Mouse (Mus musculus) urinary bladder, postnatal 25 days (tissue): ENCODE data around the gene Med23.
A peak's percentile ranks its signal among the peaks of the same experiment; 100 is the strongest.

Source experiments
- DNase-seq: peaks from one replicate; pipeline ENCODE4 v3.0.0; 2022; ENCODE audit warnings: low spot score

Gene Med23

DNA sequence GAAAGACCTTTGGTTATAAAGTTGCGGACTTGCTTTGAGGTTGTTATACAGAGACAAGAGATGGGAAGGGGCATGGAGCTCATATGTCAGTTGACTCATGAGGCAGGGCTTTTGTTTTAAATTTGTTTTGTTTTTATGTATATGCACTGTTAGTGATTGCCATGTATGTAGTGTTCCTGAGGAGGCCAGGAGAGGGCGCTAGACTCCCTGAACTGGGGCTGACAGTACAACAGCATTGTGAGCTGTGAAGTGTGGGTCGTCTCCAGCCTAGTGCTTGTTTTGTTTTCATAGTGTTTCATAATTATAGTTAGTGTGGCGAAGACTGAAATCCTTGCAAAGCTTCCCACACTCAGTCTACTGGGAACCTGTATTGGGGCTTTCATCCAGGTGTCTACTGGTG, 3.8 kb downstream of the Med23 start:
- no peak for DNase-seq

DNA sequence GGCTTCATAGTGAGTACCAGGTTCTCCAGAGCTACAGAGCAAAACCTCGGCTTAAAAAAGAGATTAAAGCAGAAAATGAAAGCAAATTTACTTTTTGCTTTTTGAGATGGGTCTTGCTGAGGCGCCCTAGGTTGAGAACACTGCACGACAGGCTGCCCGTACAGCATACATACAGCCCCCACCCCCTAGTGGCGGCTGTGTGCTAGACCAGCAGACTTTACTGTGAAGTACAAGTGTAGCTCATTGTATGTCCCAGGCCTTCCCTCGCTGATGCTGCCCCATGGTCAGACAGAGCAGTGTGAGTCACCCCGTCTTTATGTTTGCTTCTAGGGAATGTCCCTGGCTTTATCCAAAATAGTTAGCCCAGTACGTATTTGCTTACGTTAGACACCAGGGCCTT, 16.2 kb downstream of the Med23 start:
- no peak for DNase-seq

DNA sequence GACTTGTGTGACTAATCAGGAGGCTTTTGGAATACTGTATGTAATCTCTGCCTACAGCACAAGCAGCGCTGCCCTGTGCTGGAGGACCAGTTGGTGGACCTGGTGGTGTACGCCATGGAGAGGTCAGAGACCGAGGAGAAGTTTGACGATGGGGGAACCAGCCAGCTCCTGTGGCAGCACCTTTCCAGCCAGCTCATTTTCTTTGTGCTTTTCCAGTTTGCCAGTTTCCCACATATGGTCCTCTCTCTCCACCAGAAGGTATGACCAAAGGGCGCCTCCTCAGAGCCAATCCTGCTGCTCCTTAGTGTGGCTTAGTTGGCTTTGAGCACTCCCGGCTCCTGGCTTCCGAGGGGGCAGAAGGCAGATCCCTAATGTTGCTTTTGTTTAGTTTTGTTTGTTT, 18.6 kb downstream of the Med23 start:
- no peak for DNase-seq

DNA sequence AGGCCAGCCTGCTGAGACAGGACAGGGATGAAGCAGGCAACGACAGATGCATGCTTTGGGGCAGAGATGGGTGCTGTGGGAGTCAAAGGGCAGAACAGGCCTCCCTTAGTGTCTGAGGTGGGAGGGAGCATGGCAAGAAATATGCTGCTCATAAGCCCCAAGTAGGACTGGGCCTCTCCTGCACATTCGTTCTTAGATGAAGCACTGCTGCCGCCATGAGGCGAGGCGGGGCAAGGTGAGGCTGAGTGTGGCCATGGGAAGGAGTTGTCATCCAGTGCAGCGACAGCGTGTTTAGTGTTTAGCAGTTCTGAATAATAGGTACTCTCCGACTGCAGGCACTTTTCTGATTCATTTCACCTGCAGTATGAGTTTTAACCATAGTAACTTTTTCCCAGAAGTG, 26.1 kb downstream of the Med23 start:
- DNase-seq: peak; percentile 22

DNA sequence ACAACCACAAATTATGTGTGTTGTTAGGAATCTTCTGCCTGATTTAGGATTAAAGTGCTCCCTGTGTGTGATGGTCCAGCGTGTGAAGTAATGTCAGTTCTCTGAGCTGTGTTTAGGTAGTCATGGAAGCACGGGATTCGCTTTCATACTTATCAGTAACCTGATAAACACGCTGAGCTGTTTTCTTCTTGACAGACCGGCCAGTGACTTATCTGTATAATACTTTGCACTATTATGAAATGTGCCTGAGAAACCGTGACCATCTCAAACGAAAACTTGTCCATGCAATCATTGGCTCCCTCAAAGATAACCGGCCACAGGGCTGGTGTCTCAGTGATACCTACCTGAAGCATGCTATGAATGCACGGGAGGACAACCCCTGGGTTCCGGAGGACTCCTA, 35.8 kb downstream of the Med23 start:
- DNase-seq: no peak

DNA sequence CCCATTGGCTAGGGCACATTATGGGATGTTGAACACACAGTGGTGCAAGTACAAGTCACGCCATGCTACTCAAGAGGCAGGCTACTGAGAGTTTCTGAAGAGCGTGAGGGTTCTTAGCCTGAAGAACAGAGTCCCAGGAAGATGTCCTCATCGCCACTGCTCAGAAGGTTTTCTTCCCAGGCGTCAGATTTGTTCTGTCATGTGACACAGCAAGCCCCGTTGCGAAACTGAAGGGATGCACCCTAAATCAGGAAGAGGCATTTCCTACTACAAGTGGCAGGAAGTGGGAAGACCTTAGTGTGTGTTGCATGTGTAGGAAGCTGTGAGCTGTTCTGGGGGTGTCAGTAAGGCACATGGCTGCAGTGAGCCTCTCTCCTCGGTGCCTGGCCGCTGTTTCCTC, 41.4 kb downstream of the Med23 start:
- no peak for DNase-seq

DNA sequence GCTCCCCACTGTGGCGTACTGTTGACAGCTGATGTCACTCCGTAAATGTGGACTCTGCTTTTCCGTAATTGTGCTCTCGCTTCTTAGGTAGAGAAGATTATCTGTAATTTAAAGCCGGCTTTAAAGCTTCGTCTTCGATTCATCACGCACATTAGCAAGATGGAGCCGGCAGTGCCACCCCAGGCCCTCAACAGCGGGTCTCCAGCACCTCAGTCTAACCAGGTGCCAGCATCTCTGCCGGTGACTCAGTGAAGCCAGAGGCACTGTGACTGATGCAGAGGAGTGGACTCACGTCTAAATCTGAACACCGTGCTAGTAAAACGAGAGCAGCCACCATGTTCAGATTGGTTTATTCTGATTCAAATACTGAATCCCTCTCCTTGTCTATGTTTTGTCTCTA, 42.8 kb downstream of the Med23 start:
- no peak for DNase-seq

DNA sequence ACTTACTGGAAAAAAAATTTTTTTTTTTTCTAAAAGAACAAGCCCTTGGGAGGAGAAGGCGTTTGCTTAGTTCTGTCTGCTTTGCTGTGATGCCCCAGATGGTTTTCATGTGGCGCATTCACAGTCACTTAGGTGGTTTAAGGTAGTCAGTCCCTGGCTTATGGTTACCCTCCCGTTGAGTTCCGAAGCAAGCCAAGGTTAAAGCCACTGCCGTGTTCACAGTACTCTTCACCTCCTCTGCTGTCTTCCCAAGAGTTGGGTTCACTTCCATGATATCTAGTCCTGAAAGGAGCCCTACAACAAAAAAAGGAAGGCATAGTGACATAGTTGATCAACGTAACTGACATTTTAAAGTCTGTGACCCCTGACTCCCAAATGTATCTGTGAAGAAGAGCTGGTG, 45.7 kb downstream of the Med23 start:
- DNase-seq: no peak

DNA sequence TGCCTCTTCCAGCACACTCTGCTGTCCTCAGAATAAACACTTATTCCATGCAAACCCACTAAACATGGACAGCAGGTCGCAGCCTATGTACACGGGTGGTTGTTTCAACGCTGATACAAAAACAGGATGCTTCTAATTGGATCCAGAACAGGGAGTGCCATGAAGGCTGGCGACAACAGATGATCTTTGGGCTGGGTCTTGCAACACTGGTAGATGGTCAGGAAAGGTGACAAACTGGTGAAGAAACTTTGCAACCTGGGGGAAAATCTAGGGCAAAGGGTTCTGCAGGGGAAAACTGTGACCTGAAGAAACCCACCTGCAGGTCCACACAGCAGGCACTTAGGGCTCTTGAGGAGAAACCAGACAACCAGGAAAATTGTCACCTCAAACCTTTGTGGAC, 53.2 kb downstream of the Med23 start:
- no peak for DNase-seq

DNA sequence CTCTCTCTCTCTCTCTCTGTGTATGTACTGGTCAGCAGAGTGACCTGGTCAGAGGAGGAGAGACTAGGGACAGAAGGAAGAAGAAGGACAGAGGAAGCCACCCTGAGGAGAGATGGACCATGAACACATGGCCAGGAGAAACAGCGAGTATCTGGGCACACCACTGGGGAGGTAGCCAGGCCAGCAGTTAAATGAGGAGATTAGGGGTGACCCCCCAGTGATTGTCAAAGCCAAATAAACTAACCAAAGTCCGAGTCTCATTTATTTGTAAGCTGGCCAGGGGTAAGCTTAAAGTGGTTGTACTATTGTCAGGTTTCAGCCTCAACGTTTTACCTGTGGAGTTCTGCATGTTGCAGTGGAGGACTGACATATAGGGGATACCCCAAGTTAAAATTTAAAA, 54.5 kb downstream of the Med23 start:
- DNase-seq: no peak

DNA sequence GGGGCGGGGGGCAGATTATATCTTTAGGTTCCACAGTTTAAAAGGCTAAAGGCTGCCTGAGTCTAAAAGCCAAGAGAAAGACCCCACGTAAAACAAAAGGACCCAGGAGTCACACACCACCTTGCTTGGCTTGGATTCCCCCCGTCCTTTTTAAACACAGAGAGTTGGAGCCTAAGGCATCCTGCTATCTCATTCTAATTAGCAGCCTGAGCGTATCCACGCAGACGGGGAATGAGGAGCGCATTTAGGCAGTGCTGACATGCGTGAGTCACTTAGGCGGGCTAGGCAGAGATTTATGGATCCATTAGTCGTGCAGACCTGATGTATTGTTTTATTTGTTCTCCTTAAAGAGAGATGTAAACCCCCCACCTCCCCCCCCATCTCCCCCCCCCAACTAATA, 56.6 kb downstream of the Med23 start:
- no peak for DNase-seq

DNA sequence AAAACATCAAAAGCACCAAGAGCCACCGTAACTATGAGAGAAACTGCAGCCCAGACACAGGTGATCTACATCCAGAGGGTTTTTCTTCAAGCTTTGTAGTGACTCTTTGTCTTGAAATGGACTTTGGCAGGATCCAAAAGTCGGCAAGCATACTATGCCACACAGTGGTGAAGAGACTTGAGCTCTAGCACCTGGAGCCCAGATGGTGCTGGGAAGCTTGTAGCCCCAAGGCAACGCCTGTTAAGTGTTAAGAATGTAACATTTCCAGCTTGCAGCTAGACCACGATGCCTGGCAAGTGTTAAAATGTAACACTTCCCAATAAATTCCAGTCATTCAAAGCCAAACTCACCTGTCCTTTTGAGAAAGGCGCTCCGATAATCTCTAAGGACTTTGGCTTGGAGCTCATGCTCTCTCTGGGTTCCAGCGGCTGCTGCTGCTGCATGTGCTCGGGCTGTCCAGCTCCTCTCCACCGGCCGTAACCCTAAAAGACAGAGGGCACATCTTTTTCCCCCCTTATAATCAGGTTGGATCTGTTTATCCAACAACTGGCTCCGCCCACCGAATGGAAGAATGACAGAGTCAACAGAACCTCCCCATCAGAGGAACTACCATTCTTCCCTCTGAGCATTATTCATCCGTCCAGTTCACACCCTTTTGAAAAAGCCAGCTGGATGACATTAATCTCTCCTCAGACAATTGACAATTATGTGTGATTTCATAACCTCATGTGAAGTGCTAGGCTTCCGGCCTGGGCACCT, 57.4 kb downstream of the Med23 start, which contains the start of gene Arg1:
Gene Arg1 (minus strand): TSS at position 523 of the 759 bp plus-strand sequence.
- DNase-seq: no peak

DNA sequence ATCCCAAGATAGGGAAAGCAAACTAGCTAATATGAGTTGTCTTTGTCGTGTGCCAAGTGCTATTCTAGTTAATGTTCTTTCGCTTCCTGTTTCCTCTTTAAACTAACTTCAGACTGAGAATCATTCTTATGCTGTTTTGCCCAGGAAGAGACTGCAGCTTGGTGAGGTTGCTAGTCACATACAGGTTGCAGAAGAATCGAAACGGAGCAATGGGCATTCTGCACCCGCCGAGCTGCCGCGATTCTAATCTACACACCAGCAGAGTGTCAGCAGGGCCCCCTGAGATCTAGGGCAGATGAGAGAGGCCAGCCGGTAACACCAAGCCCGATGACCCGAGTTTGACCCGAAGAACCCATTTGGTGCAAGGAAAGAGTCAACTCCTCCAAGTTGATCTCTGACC, 58.3 kb downstream of the Med23 start:
- no peak for DNase-seq

DNA sequence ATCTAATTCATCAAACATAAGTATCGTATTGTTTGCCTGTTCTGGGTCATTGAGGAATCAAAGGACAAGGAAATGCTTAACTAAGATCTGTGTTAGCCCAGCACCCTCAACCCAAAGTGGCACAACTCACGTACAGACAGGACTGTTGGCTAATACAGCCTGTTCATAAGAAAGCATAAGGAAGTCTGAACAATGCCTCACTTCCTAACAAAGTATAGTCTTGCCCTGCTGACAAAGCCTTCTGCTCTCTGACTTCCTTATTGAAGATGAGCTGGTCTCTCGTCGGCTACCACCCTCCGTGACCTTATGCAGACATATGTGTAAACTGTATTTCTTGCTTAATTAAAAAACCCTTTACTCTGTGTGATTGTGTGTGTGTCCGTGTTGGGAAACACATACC, 60.4 kb downstream of the Med23 start:
- DNase-seq: no peak

DNA sequence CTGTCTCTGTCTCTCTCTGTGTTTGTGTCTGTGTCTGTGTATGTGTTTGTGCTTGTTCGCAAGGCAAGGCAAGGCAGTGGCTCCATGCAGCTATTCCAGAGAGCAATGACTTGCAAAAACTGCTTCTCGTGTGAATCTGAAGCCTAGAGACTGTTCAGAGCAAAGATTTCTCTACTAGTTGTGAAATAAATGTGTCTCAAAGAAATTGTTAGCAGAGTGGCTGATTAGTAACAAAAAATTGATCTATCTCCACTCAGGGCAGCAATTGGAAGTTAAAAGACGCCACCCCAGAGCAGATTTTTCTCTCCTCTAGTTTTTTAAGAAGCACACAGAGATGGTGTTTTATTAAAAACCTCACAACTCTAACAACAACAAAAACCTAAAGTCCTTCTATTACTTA, 78.1 kb downstream of the Med23 start:
- no peak for DNase-seq

DNA sequence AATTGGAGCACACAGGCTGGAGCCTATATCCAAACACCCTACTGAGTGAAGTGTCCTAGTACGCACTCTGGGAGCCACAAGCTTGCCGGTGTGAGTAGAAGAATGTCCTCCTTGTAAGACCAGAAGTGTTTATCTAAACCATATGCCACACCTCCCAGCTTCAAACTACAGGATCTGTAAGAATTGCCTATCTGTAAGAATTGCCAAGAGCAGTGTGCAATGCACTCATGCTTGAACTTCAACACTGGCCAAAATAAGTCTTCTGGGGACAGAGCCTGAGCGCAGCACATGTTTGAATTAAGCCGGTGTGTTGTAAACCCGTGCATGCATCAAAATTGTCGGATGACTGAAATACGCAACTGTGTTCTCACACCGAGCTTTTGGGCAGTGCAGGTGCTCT, 78.5 kb downstream of the Med23 start:
- no peak for DNase-seq

DNA sequence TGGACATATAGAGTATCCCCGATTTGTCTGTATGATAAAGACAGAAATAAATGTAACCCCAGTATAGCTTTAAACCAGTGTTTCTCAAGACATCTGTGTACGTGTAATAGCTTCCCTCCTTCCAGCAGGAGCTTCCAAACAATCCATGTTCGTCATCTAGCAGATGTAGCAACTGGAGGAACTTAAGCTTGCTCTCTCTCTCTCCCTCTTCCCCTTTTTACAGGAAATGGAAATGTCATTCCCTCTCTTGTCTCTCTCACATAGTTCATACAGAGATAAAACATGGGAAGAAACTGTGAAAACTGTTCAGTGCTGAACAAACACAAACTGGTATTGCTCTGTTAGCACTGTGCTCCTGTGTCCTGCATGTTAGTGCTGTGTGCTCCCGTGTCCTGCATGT, 80.4 kb downstream of the Med23 start:
- DNase-seq: no peak

DNA sequence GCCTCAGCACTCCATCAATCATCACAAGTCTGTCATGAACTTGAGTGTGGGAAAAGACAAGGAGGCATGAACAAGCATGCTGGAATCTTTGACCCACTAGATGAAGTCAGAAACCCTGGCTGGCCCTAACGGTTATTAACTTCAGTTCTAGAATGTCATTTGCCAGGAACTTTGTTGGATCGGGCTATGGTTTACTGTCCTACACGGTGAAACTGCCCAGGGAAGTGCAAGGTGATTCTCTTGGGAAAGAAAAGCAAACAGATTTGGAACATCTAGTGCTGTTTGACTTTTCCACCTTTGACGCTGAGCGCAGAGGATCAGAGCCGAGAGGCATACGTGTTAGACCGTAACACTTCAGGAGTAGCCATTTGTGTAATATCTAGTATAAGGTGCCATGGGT, 81.8 kb downstream of the Med23 start:
- DNase-seq: no peak

DNA sequence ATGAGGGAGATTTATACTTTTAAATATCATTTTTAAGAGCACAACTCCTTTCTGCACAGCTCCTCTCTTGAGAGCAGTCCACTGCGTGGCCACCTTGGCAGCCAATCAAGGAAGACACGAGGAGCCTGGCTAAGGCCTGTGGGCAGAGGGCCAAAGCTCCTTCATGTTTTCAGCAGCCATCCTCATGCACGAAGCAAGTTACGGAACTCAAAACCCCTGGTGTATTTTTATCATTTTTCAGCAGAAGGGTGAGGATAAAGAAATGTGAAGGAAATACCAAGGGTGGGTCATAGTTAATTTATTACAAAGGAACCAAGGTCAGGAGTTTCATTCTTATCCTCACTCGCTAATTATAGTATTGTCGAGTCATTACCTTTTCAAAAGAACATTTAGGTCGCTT, 82.8 kb downstream of the Med23 start:
- no peak for DNase-seq

DNA sequence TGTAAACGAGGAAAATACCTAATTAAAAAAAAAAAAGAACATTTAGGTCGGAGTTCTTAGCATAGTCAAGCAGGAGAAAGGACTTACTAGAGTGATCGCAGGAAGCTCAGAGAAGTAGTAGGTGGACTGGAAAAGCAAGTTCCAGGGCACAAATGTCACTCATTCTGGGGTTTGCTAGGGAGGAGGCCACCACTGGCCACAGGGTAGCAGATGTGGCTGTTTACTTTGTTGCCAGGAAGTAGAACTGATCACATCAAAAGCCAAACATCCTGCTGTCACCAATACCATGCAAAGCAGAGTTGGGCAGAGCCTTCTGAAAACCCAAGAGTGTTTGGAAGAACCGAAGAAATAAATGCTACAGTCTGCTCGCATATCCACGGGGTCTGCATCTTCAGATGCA, 84.1 kb downstream of the Med23 start:
- no peak for DNase-seq

DNA sequence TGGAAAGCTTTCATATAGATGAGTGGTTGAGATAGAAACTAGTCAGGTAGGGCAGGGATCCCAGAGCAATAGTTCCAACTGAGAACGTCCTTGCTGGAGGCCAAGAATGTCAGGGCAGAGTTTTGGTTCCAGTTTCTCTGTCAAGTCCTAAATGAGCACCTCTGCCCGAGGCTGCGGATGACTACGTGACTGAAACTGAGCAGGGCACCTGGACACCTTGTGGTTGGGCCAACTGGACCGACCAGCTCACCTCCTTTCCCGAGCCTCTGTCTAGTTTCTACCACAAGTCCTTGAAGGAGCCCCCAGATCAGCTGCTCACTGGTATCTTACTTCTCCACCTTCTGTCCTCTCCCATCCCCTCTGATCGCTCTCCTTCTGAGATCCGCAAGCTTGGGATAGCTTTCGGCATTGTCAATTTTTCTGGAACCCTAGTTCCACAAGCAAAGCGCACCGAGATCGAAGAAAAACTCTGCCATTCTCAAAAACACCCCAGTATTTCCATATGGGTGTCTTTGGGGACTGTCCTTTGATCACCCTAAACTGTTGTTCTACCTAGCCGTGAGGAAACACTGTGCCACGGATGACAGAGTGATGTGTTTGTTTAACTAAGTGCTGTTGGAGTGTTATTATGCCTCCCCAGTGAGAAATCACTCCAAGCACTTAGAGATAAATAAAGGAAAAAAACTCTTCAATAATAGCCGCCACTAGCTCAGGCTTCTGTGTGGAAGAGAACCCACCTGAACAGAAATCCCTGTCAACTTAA, 88.7 kb downstream of the Med23 start:
- no peak for DNase-seq

DNA sequence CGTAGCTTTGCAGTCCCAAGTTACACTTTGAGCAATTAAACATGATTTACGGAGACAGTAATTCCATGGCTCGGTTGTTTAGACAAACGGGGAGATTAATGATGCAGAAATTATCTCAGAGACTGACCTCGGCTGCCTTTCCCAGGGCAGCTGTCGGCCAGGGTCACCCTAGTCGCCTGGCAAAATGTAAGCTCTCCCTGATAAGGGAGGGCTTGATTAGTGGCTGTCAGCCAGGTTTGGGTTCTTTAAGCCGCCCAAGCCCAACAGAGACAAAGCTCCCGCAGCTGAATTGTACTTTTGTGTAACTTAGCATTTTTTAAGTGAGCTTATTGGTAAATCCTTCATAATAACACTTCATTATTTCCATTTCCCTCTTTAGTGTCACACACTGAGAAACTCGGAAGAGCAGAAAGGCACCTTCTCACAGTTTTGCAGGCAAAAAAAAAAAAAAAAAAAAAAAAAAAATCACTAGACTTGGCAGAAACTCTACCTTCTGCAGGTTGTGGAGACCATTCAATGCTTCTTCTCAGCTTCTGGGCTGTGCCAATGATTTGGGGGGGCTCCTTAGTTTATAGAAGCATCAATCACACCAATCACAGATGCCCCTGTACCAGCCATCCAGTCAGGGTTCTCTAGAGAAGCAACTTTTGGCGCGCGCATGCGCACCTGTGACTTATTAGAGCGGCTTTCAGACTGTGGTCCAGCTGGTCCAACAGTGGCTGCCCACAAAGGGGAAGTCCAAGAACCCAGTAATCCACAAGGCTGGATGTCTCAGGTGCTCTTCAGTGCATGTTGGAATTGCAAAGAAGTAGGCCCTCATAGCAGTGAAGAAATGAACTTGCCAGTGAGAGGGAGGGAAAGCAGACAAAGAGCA, 89.5 kb downstream of the Med23 start:
- DNase-seq: no peak

DNA sequence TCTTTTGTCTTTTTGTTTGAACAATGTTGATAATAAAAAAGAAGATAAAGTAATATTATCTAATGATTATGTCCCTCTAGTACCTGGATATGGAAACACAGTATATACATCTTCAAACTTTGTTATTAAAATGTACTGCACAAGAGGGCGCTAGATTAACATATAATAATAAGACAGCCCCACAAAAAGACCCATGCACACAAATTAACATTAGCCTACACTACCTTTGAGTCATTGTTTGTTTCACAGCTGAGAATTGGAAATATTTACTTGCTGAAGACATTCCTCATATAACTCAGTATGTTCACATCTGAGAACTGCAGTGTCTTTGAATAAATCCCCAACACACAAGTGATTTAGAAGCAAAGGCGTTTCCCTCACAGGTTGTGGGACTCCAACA, 91.3 kb downstream of the Med23 start:
- DNase-seq: no peak
